Mouse (Mus musculus) layer of hippocampus, adult 8-10 months (tissue): Measurements from ENCODE around the gene St6galnac4. TPM values are rescaled to one million over a fixed set of nuclear protein-coding genes. Genes with fewer than 3 reads are reported as not detected.

Source experiments
- DNase-seq, 2 experiments: peaks; one replicate each; pipeline ENCODE4 v3.0.0; 2022; ENCODE audit warnings: low spot score in 2 of 2
- total RNA-seq, 4 experiments: library from RNA; stranded (reverse); gene quantifications; 2 replicates each; pipeline ENCODE4 v1.2.4; 2022

St6galnac4 gene
- total RNA-seq, 4 experiments from 2014 or later = 36.1 to 48.6 (median 40.3) TPM

- DNase-seq = no peak
Measured at GRCm38 (mm10) chr2:32646379-32647056, 59.6 kb downstream of the St6galnac4 start, which contains the start of gene Eng. Eng (plus strand) TSS chr2:32646595.

- DNase-seq = no peak
Measured at GRCm38 (mm10) chr2:32647366-32647765, 60.5 kb downstream of the St6galnac4 start.

Other genes with a start within 250 kb of the St6galnac4 start
- 100 to 1,000 TPM in 1 of 4 experiments, 10 to 100 TPM in 3; 82.9 to 103 (median 90.5) TPM for gene Ciz1, start 234.8 kb upstream of the St6galnac4 start, total RNA-seq
- 1,000 to 10,000 TPM; 1,146 to 1,253 (median 1,200) TPM for gene Dnm1, start 233.8 kb upstream of the St6galnac4 start, total RNA-seq
- gene 1110008P14Rik, start 205.2 kb upstream of the St6galnac4 start, total RNA-seq = 100 to 1,000 TPM; 144 to 174 (median 164) TPM
- gene Lcn2, start 198.8 kb upstream of the St6galnac4 start, total RNA-seq = 1 to 10 TPM in 2 of 4 experiments, under 1 TPM in 1, not detected in 1; 0.35 to 2.8 (median 2.0) TPM
- gene Ptges2, start 191.2 kb upstream of the St6galnac4 start, total RNA-seq = 10 to 100 TPM; 36.5 to 40.0 (median 38.2) TPM
- gene Naif1, start 136.6 kb upstream of the St6galnac4 start, total RNA-seq = 1 to 10 TPM; 3.2 to 4.7 (median 4.2) TPM
- 10 to 100 TPM; 55.0 to 60.7 (median 55.9) TPM for gene Slc25a25, start 135.7 kb upstream of the St6galnac4 start, total RNA-seq
- gene Fam102a, start 51.8 kb upstream of the St6galnac4 start, total RNA-seq = 10 to 100 TPM; 69.9 to 81.1 (median 75.7) TPM
- 10 to 100 TPM; 73.1 to 87.1 (median 74.8) TPM for gene Dpm2, start 16.2 kb upstream of the St6galnac4 start, total RNA-seq
- 1 to 10 TPM; 4.0 to 5.2 (median 4.5) TPM for gene Pip5kl1, start 12.3 kb upstream of the St6galnac4 start, total RNA-seq
- gene 9430097D07Rik, start 11.4 kb upstream of the St6galnac4 start, total RNA-seq = under 1 TPM; 0.23 to 0.74 (median 0.40) TPM
- gene St6galnac6, start 12.6 kb downstream of the St6galnac4 start, total RNA-seq = 100 to 1,000 TPM; 110 to 144 (median 116) TPM
- 100 to 1,000 TPM; 116 to 131 (median 119) TPM for gene Ak1, start 34.7 kb downstream of the St6galnac4 start, total RNA-seq
- gene Eng, start 59.5 kb downstream of the St6galnac4 start, total RNA-seq = 10 to 100 TPM; 18.2 to 24.8 (median 18.7) TPM
- 10 to 100 TPM in 3 of 4 experiments, 1 to 10 TPM in 1; 7.6 to 17.7 (median 11.4) TPM for gene Fpgs, start 117.0 kb downstream of the St6galnac4 start, total RNA-seq
- gene Cdk9, start 126.0 kb downstream of the St6galnac4 start, total RNA-seq = 100 to 1,000 TPM; 102 to 129 (median 111) TPM
- 10 to 100 TPM; 18.5 to 23.8 (median 21.0) TPM for gene Sh2d3c, start 134.0 kb downstream of the St6galnac4 start, total RNA-seq
- 1 to 10 TPM in 3 of 4 experiments, under 1 TPM in 1; 0.92 to 2.1 (median 1.5) TPM for gene 6330409D20Rik, start 153.9 kb downstream of the St6galnac4 start, total RNA-seq
- gene Tor2a, start 170.1 kb downstream of the St6galnac4 start, total RNA-seq = 10 to 100 TPM; 28.6 to 33.5 (median 31.1) TPM
- 1 to 10 TPM in 2 of 4 experiments, under 1 TPM in 2; 0.52 to 1.6 (median 1.1) TPM for gene Ttc16, start 188.5 kb downstream of the St6galnac4 start, total RNA-seq
- gene Ptrh1, start 188.7 kb downstream of the St6galnac4 start, total RNA-seq = 1 to 10 TPM; 4.5 to 7.0 (median 5.8) TPM
- gene Cfap157, start 197.3 kb downstream of the St6galnac4 start, total RNA-seq = 1 to 10 TPM in 3 of 4 experiments, under 1 TPM in 1; 0.66 to 1.9 (median 1.2) TPM